In genomic region chr7:141122689-141123516, GRCm38 (mm10) we compare ENCODE assay signal across 8 mouse cellular contexts. TPM values are rescaled to one million over a fixed set of nuclear protein-coding genes. Genes with fewer than 3 reads are reported as not detected.
DNase-seq lines count a peak whose midpoint lies in the region; ATAC-seq and TF ChIP-seq lines count a peak whose summit lies in the region.

No protein-coding gene starts in this region.

- intact Hi-C loops in heart, postnatal 36 days (cut with DNase I), result no loop called here

- H3K9me3 ChIP-seq in G1E (replicated peaks), result no peaks in the 10 kb centered on the region
- H3K9me3 ChIP-seq in forebrain, embryonic 16.5 days (ENCODE audit: control insufficient read depth, low read length), result no peaks in the 10 kb centered on the region
- H3K9me3 ChIP-seq in lung, embryonic 14.5 days (ENCODE audit: low read depth, low read length), result no peaks in the 10 kb centered on the region

- H3K4me3 ChIP-seq in G1E (ENCODE audit: low read depth, low read length), result peak overlapping the region; percentile 75
- H3K4me3 ChIP-seq in forebrain, embryonic 16.5 days (replicated peaks; ENCODE audit: low read length), result peak overlapping the region; percentile 50
- peak overlapping the region; percentile 72 for H3K4me3 ChIP-seq in layer of hippocampus, adult 2 months
- peak overlapping the region; percentile 56 for H3K4me3 ChIP-seq in lung, embryonic 14.5 days (ENCODE audit: low read depth, low read length)
- H3K4me3 ChIP-seq in olfactory bulb, adult 2 months (ENCODE audit: insufficient read depth, low read depth, low read length), result peak overlapping the region; percentile 64
- H3K4me3 ChIP-seq in thymus, adult 2 months (ENCODE audit: control insufficient read depth, insufficient read depth, low read length), result peak overlapping the region; percentile 61

- peak overlapping the region; percentile 62 for H3K4me2 ChIP-seq in forebrain, embryonic 16.5 days (ENCODE audit: low read length)
- H3K4me2 ChIP-seq in lung, embryonic 14.5 days, result peak overlapping the region; percentile 76

- peak overlapping the region; percentile 63 for H3K27ac ChIP-seq in forebrain, embryonic 16.5 days (ENCODE audit: low read length)
- H3K27ac ChIP-seq in layer of hippocampus, adult 2 months, result peak overlapping the region; percentile 82
- peak overlapping the region; percentile 83 for H3K27ac ChIP-seq in lung, embryonic 14.5 days (ENCODE audit: low read depth)
- peak overlapping the region; percentile 34 for H3K27ac ChIP-seq in olfactory bulb, adult 2 months (ENCODE audit: insufficient read depth, low read depth, low read length)
- no peak overlapping the region for H3K27ac ChIP-seq in thymus, adult 2 months (ENCODE audit: control insufficient read depth, insufficient read depth, low read length)

- H3K27me3 ChIP-seq in G1E (ENCODE audit: insufficient read depth, low read length), result peaks cover 5% of the 10 kb centered on the region
- no peaks in the 10 kb centered on the region for H3K27me3 ChIP-seq in forebrain, embryonic 16.5 days (replicated peaks; ENCODE audit: control insufficient read depth, insufficient read depth, low read length)
- no peaks in the 10 kb centered on the region for H3K27me3 ChIP-seq in lung, embryonic 14.5 days (ENCODE audit: insufficient read depth, low read length)
- no peaks in the 10 kb centered on the region for H3K27me3 ChIP-seq in thymus, adult 2 months (ENCODE audit: control insufficient read depth, insufficient read depth, low read length)

- H3K36me3 ChIP-seq in G1E (replicated peaks), result no peaks in the 10 kb centered on the region
- no peaks in the 10 kb centered on the region for H3K36me3 ChIP-seq in forebrain, embryonic 16.5 days (ENCODE audit: control insufficient read depth, insufficient read depth)
- no peaks in the 10 kb centered on the region for H3K36me3 ChIP-seq in lung, embryonic 14.5 days (ENCODE audit: insufficient read depth)
- no peaks in the 10 kb centered on the region for H3K36me3 ChIP-seq in thymus, adult 2 months (ENCODE audit: control insufficient read depth, insufficient read depth, low read length)

- peak; percentile 100 for ATAC-seq in G1E (ENCODE audit: extremely low read depth, insufficient number of reproducible peaks, low FRiP score, poor library complexity, severe bottlenecking)
- peak; percentile 96 for ATAC-seq in forebrain, embryonic 16.5 days
- ATAC-seq in lung, embryonic 14.5 days (ENCODE audit: insufficient read depth), result peak; percentile 99

- TF ChIP-seq POLR2A in olfactory bulb, adult 2 months (IDR thresholded peaks at IDR 0.05; ENCODE audit: insufficient read depth, low read depth, low read length), result no peak
- TF ChIP-seq POLR2A in thymus, adult 2 months (IDR thresholded peaks at IDR 0.05; ENCODE audit: control insufficient read depth, extremely low read depth, insufficient read depth, low read length, poor library complexity), result peak; percentile 34; the same call in 1 of the 2 replicates

- 2% methylated on average over 29 of the region's 29 CpGs for WGBS in forebrain, embryonic 16.5 days
- WGBS in lung, embryonic 14.5 days, result 2% methylated on average over 29 of the region's 29 CpGs
- WGBS in olfactory bulb, adult 2 months, result 3% methylated on average over 29 of the region's 29 CpGs
- 3% methylated on average over 29 of the region's 29 CpGs for WGBS in thymus, adult 2 months

- TF ChIP-seq CTCF in G1E (IDR thresholded peaks at IDR 0.05; ENCODE audit: low read depth, low read length), result no peak
- TF ChIP-seq CTCF in layer of hippocampus, adult 2 months (conservative IDR thresholded peaks at IDR 0.05), result peak; percentile 51
- no peak for TF ChIP-seq CTCF in lung, embryonic 14.5 days (IDR thresholded peaks at IDR 0.05; ENCODE audit: low read depth)
- TF ChIP-seq CTCF in olfactory bulb, adult 2 months (IDR thresholded peaks at IDR 0.05; ENCODE audit: insufficient read depth, low read depth, low read length), result no peak
- TF ChIP-seq CTCF in thymus, adult 2 months (IDR thresholded peaks at IDR 0.05; ENCODE audit: borderline replicate concordance, control insufficient read depth, extremely low read depth, insufficient read depth, low read length, poor library complexity), result 0 out of 2 replicates have a peak, but pooled peaks have one; percentile 16

- peaks cover 25% of the 10 kb centered on the region for H3K4me1 ChIP-seq in G1E (ENCODE audit: insufficient read depth, low read depth, low read length)
- 0 out of 2 replicates have a peak, but pooled peaks cover 2% of the 10 kb centered on the region for H3K4me1 ChIP-seq in forebrain, embryonic 16.5 days (replicated peaks; ENCODE audit: control insufficient read depth, insufficient read depth, low read length)
- peaks cover 2% of the 10 kb centered on the region; the same call in 1 of the 2 replicates for H3K4me1 ChIP-seq in lung, embryonic 14.5 days (ENCODE audit: insufficient read depth)
- peaks cover 7% of the 10 kb centered on the region; the same call in 1 of the 2 replicates for H3K4me1 ChIP-seq in olfactory bulb, adult 2 months (ENCODE audit: control insufficient read depth, insufficient read depth, low read length)
- H3K4me1 ChIP-seq in thymus, adult 2 months (replicated peaks; ENCODE audit: control insufficient read depth, insufficient read depth, low read length), result peaks cover 9% of the 10 kb centered on the region

- H3K9ac ChIP-seq in forebrain, embryonic 16.5 days (replicated peaks; ENCODE audit: low read depth, low read length), result peak overlapping the region; percentile 76
- peak overlapping the region; percentile 65 for H3K9ac ChIP-seq in lung, embryonic 14.5 days

- DNase-seq in G1E (ENCODE audit: low spot score), result peak; percentile 94
- peak; percentile 89 to 97 for DNase-seq in cerebellum, adult 18-20 months
- DNase-seq in heart, postnatal 36 days, result peak; percentile 92 to 93
- DNase-seq in layer of hippocampus, adult 2 months (ENCODE audit: low spot score in 2 of 2), result peak; percentile 83 to 91
- peak; percentile 98 for DNase-seq in lung, embryonic 14.5 days
- DNase-seq in thymus, adult 2 months, result peak; percentile 89

RNA-seq across cellular contexts. Expression of gene Ptdss2, which starts 0.7 kb away (rescaled TPM):
- total RNA-seq in G1E (2014; fragmentation: Nextera tagmentation), result 10.2 and 43.3 TPM in 2 replicates
- total RNA-seq in G1E (2017), result 3.9 and 4.5 TPM in 2 replicates
- polyA plus RNA-seq in G1E (2012), result 29.4 and 45.3 TPM in 2 replicates
- polyA plus RNA-seq in forebrain, embryonic 16.5 days (2015; fragmentation: Nextera tagmentation; extraction: Ambion mirVana), result 74.9 and 78.9 TPM in 2 replicates
- total RNA-seq in heart, postnatal 36 days (2021), result 10 to 100 TPM; 25.8 to 36.2 TPM
- 10 to 100 TPM; 50.8 to 64.4 TPM for total RNA-seq in layer of hippocampus, adult 2 months (2021)
- 50.6 and 57.7 TPM in 2 replicates for polyA plus RNA-seq in lung, embryonic 14.5 days (2014; fragmentation: Nextera tagmentation; extraction: Ambion mirVana)
- not detected in 2 replicates for polyA plus RNA-seq in olfactory bulb, adult 2 months (2012; ENCODE audit: insufficient read depth, insufficient read length, low replicate concordance, missing spikeins)
- polyA plus RNA-seq in thymus, adult 2 months (2012; rRNA removed), result 29.9 and 33.8 TPM in 2 replicates

RNA-seq across cellular contexts. Expression of gene Ano9, which starts 5.3 kb away (rescaled TPM):
- total RNA-seq in G1E (2014; fragmentation: Nextera tagmentation) (0.23 TPM in 1 of 2 replicates, not detected in the other), G1E (2017) (0.06 and 1.7 TPM in 2 replicates)
- not detected in 2 replicates for polyA plus RNA-seq in G1E (2012)
- polyA plus RNA-seq in forebrain, embryonic 16.5 days (2015; fragmentation: Nextera tagmentation; extraction: Ambion mirVana), result 0.21 and 0.22 TPM in 2 replicates
- under 1 TPM; 0.14 to 0.33 TPM for total RNA-seq in heart, postnatal 36 days (2021)
- not detected for total RNA-seq in layer of hippocampus, adult 2 months (2021)
- polyA plus RNA-seq in lung, embryonic 14.5 days (2014; fragmentation: Nextera tagmentation; extraction: Ambion mirVana), result 4.2 and 4.3 TPM in 2 replicates
- polyA plus RNA-seq in olfactory bulb, adult 2 months (2012; ENCODE audit: insufficient read depth, insufficient read length, low replicate concordance, missing spikeins), result not detected in 2 replicates
- polyA plus RNA-seq in thymus, adult 2 months (2012; rRNA removed), result 1.5 and 2.9 TPM in 2 replicates

RNA-seq across cellular contexts. Expression of gene Sigirr, which starts 22.5 kb away (rescaled TPM):
- total RNA-seq in G1E (2014; fragmentation: Nextera tagmentation) (2.9 and 6.7 TPM in 2 replicates), G1E (2017) (6.1 and 8.6 TPM in 2 replicates)
- polyA plus RNA-seq in G1E (2012), result 6.2 and 6.9 TPM in 2 replicates
- polyA plus RNA-seq in forebrain, embryonic 16.5 days (2015; fragmentation: Nextera tagmentation; extraction: Ambion mirVana), result 2.1 TPM in 2 replicates
- 1 to 10 TPM; 5.6 to 9.5 TPM for total RNA-seq in heart, postnatal 36 days (2021)
- total RNA-seq in layer of hippocampus, adult 2 months (2021), result 1 to 10 TPM; 2.1 to 2.5 TPM
- 7.8 and 9.8 TPM in 2 replicates for polyA plus RNA-seq in lung, embryonic 14.5 days (2014; fragmentation: Nextera tagmentation; extraction: Ambion mirVana)
- polyA plus RNA-seq in olfactory bulb, adult 2 months (2012; ENCODE audit: insufficient read depth, insufficient read length, low replicate concordance, missing spikeins), result not detected in 2 replicates
- polyA plus RNA-seq in thymus, adult 2 months (2012; rRNA removed), result 62.4 and 67.3 TPM in 2 replicates

RNA-seq across cellular contexts. Expression of gene Pkp3, which starts 44.9 kb away (rescaled TPM):
- total RNA-seq in G1E (2014; fragmentation: Nextera tagmentation) (not detected in 2 replicates), G1E (2017) (not detected in 2 replicates)
- not detected in 2 replicates for polyA plus RNA-seq in G1E (2012)
- 0.17 TPM in 1 of 2 replicates, not detected in the other for polyA plus RNA-seq in forebrain, embryonic 16.5 days (2015; fragmentation: Nextera tagmentation; extraction: Ambion mirVana)
- total RNA-seq in heart, postnatal 36 days (2021), result not detected
- not detected for total RNA-seq in layer of hippocampus, adult 2 months (2021)
- 7.5 and 8.7 TPM in 2 replicates for polyA plus RNA-seq in lung, embryonic 14.5 days (2014; fragmentation: Nextera tagmentation; extraction: Ambion mirVana)
- polyA plus RNA-seq in olfactory bulb, adult 2 months (2012; ENCODE audit: insufficient read depth, insufficient read length, low replicate concordance, missing spikeins), result not detected in 2 replicates
- 46.8 and 49.9 TPM in 2 replicates for polyA plus RNA-seq in thymus, adult 2 months (2012; rRNA removed)

RNA-seq across cellular contexts. Expression of gene Rnh1, which starts 49.8 kb away (rescaled TPM):
- total RNA-seq in G1E (2014; fragmentation: Nextera tagmentation) (14.7 and 16.3 TPM in 2 replicates), G1E (2017) (40.6 and 51.8 TPM in 2 replicates)
- polyA plus RNA-seq in G1E (2012), result 3.0 and 12.6 TPM in 2 replicates
- polyA plus RNA-seq in forebrain, embryonic 16.5 days (2015; fragmentation: Nextera tagmentation; extraction: Ambion mirVana), result 41.0 and 45.7 TPM in 2 replicates
- 10 to 100 TPM; 66.8 to 67.8 TPM for total RNA-seq in heart, postnatal 36 days (2021)
- 10 to 100 TPM; 40.6 to 42.3 TPM for total RNA-seq in layer of hippocampus, adult 2 months (2021)
- 124 and 130 TPM in 2 replicates for polyA plus RNA-seq in lung, embryonic 14.5 days (2014; fragmentation: Nextera tagmentation; extraction: Ambion mirVana)
- polyA plus RNA-seq in olfactory bulb, adult 2 months (2012; ENCODE audit: insufficient read depth, insufficient read length, low replicate concordance, missing spikeins), result not detected in 2 replicates
- 59.0 and 75.9 TPM in 2 replicates for polyA plus RNA-seq in thymus, adult 2 months (2012; rRNA removed)

Comparison
In these comparisons a context has a peak if more than half of its experiments do, and no peak if none do; other contexts are left out.
1. CTCF ChIP-seq: peak in layer of hippocampus, adult 2 months (single experiment) and thymus, adult 2 months (single experiment); none in G1E (single experiment), lung, embryonic 14.5 days (single experiment) and olfactory bulb, adult 2 months (single experiment).
2. RNA of gene Ptdss2, which starts 0.7 kb away (polyA plus RNA-seq): 74.9 to 78.9 TPM in forebrain, embryonic 16.5 days, 50.6 to 57.7 TPM in lung, embryonic 14.5 days, 29.9 to 33.8 TPM in thymus, adult 2 months and 29.4 to 45.3 TPM in G1E; not detected in olfactory bulb, adult 2 months; every median in the first group is over 10 times any median in the second.
3. Peak in every context shown above with its lines, with median percentiles within 50 percentile points of each other: ATAC-seq, DNase-seq and H3K4me3 ChIP-seq.